Mouse (Mus musculus): ENCODE measurements around the gene Bcas3. TPM values are rescaled to one million over a fixed set of nuclear protein-coding genes. Genes with fewer than 3 reads are reported as not detected.
A peak's percentile ranks its signal among the peaks of the same experiment; 100 is the strongest.

The Bcas3 gene
- polyA plus RNA-seq, 1 experiment from 2014 or later: 28.5 TPM

DNA sequence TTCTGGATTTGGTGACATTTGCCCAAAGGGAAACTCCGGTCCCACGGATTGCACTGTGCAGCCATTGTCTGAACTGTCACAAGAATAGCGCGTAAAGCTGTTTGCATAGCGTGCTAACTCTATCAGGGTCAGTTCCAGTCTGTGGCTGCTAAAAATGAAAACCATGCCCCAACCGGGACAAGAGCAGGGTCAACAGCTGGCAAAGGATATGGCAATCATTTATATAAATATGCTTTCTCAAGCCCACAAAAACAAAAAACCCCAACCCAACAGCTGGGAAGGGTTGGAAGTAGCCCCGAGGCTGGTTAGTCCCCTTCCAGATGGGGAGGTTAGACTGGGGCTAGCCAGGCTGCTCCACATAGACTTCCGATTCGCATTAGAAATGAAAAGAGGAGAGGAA is 314.8 kb downstream of the Bcas3 start:
- no peak for ATAC-seq
- Histone ChIP-seq H3K36me3 (no peaks in the 10 kb centered on the region), H3K4me1 (replicated peaks) (peaks cover 16% of the 10 kb centered on the region), H3K27ac (no peak overlapping the region; the same call in 1 of the 2 replicates), H3K9ac (replicated peaks) (no peak overlapping the region), H3K27me3 (0 out of 2 replicates have a peak, but pooled peaks cover 4% of the 10 kb centered on the region), H3K4me2 (replicated peaks) (0 out of 2 replicates have a peak overlapping the region, but pooled peaks have one; percentile 9), H3K4me3 (replicated peaks) (no peak overlapping the region), H3K9me3 (no peaks in the 10 kb centered on the region)
- 39% methylated on average over 9 of the region's 9 CpGs for WGBS

DNA sequence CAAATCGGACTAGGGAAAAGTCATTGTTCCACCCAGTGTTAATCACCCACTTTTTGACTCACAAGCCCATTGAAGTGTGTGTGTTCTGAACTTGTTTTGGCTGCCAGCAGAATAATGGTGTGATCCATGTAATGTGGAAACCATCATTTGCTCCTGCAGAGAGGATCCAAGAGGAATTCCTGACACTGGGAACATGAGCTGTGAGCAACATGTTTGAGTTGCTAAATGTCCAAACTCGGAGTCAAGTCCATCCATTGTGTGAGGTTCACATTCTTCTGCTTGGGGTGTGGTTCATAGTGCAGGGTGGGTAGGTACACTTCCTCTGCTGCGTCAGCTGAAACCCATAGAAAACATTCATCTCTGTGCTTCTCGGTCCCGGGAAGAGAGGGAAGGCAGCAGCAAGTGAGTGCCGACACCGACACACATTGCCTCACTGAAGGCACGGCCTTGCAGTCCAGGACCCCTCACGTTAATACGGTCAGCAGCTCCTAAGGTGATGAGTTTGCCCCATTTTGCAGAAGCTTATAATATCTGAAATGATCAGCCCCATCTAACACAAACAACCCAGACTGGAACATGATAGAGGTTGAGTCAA is 320.0 kb downstream of the Bcas3 start:
- ATAC-seq: no peak
- 85% methylated on average over 10 of the region's 10 CpGs for WGBS
- no peaks in the 10 kb centered on the region for H3K36me3 ChIP-seq
- H3K9me3 ChIP-seq: no peaks in the 10 kb centered on the region
- H3K4me3 ChIP-seq (replicated peaks): no peak overlapping the region
- H3K4me1 ChIP-seq (replicated peaks): peaks cover 18% of the 10 kb centered on the region
- no peak overlapping the region for H3K9ac ChIP-seq (replicated peaks)
- H3K27ac ChIP-seq: no peak overlapping the region
- no peak overlapping the region for H3K4me2 ChIP-seq (replicated peaks)
- 0 out of 2 replicates have a peak, but pooled peaks cover 4% of the 10 kb centered on the region for H3K27me3 ChIP-seq

DNA sequence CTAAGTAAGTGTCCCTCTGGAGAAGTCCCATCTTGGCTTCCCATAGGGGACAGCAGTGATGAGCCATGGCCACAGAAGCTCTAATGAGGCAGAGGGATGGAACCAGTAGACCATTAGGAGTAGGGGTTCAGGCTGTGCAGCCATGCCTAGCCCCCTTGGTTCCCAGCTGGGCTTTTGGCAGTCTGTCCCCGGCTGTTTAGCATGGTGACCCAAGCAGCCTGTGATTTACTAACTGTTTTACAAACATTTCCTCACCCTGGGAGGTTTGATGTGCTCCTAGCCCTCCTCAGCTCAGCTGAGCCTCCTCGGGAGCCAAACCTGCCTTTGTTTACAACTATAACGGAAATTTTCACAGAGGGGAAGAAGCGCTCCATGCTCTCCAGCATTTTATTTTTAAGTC is 322.3 kb downstream of the Bcas3 start:
- Histone ChIP-seq H3K4me1 (replicated peaks) (peaks cover 22% of the 10 kb centered on the region), H3K9me3 (no peaks in the 10 kb centered on the region), H3K27me3 (no peaks in the 10 kb centered on the region), H3K27ac (no peak overlapping the region), H3K36me3 (no peaks in the 10 kb centered on the region), H3K4me2 (replicated peaks) (no peak overlapping the region), H3K4me3 (replicated peaks) (no peak overlapping the region), H3K9ac (replicated peaks) (no peak overlapping the region)
- no peak for ATAC-seq
- 37% methylated on average over 4 of the region's 4 CpGs for WGBS

DNA sequence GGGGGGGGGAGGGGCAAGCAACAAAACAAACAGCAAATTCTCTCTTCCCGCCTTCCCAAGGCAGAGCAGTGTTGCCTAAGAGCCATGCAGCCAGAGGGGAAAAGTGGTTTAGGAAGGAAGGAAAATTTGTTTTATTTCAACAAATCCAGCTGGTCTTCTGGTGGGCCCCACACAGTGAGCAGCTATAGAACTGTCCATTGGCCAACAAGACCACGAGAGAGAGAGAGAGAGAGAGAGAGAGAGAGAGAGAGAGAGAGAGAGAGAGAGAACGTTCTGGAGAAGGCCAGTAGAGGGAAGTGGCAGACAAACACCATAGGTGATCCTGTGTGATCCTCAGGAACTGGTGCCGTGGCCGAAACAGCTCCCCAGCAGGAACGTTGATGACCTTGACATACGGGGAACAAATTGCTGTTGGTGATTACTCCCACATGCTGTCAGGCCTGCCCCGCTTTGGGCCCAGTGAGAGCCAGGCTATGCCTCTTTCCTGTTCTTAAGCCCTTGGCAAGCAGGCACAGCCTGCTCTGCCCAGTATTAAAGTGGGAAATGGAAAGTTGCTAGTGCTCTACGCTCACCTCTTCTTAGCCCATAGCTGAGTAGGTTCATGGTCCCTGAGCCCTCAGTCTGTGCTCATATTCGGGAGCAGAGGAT is 323.5 kb downstream of the Bcas3 start:
- no peak overlapping the region for H3K27ac ChIP-seq
- no peak overlapping the region for H3K9ac ChIP-seq (replicated peaks)
- 75% methylated on average over 10 of the region's 10 CpGs for whole genome bisulfite sequencing

DNA sequence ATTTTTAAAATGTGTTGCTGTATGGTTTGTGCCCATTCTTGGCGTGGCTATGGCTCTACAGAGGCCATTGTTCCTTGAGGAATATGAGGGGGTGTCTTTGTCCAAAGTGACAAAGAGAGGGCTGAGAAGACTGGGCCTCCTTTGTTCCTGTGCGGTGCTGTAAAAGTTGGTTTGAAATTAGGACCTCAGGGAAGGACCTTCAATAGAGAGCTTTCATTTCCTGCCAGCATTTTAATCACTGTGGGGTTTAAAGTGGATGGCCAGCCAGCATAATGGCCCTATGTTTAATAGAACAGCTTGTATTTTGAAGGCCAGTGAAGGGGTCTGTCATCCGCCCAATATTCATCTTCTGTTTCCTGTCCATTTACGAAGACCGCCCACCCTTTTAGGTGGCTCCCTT is 325.7 kb downstream of the Bcas3 start:
- Histone ChIP-seq H3K4me1 (replicated peaks) (peaks cover 22% of the 10 kb centered on the region), H3K4me3 (replicated peaks) (no peak overlapping the region), H3K27ac (peak overlapping the region; percentile 39; the same call in 1 of the 2 replicates), H3K27me3 (no peaks in the 10 kb centered on the region), H3K9ac (replicated peaks) (no peak overlapping the region), H3K9me3 (no peaks in the 10 kb centered on the region), H3K36me3 (no peaks in the 10 kb centered on the region), H3K4me2 (replicated peaks) (no peak overlapping the region)
- WGBS: 34% methylated on average over 5 of the region's 5 CpGs
- ATAC-seq: peak; percentile 65; the same call in 1 of the 2 replicates

More for the DNA sequence above, 323.5 kb downstream of the Bcas3 start:
- H3K4me2 ChIP-seq (replicated peaks): no peak overlapping the region
- no peaks in the 10 kb centered on the region for H3K36me3 ChIP-seq
- peaks cover 22% of the 10 kb centered on the region for H3K4me1 ChIP-seq (replicated peaks)
- ATAC-seq: no peak
- no peak overlapping the region for H3K4me3 ChIP-seq (replicated peaks)
- no peaks in the 10 kb centered on the region for H3K27me3 ChIP-seq
- no peaks in the 10 kb centered on the region for H3K9me3 ChIP-seq

DNA sequence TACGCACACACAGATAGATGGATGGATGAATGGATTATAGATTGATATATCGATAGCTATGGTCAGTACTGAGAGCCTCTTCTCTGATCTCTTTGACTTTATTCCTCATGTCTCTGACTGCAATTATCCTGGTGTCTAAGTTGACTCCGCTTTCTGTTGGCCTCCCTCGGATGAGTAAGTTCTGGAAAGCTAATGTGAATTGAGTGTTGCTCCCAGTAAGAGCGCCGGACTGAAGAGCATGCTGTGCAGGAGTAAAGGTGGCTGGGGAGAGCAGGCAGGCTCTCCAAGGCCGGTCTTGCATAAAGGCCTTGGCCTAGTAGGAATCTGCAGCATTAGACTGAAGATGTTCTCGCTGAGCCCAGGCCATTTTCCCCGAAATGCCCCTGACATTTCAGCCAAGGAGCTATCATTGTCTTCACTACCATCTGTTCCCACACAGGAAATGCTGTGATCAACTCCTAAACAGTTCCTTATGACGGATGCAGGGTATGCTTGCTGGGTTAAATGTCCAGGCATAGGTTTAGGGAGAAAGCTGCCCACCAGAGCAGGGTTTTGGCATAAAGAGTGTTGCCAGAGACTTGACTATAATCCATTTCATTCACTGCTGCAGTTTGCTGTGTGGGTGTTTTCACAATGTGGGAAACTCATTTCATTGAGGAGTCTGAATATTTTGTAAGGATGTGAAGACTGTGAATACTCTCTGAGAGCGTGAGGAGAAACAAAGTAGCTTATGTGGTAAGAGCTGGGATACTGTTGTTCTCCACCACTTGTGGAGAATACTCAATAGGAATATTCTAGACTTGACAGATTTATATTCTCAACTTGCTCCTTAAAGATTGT is 328.8 kb downstream of the Bcas3 start:
- Histone ChIP-seq H3K9ac (replicated peaks) (no peak overlapping the region), H3K9me3 (no peaks in the 10 kb centered on the region), H3K4me1 (replicated peaks) (peaks cover 16% of the 10 kb centered on the region), H3K36me3 (no peaks in the 10 kb centered on the region), H3K4me2 (replicated peaks) (no peak overlapping the region), H3K4me3 (replicated peaks) (no peak overlapping the region), H3K27ac (no peak overlapping the region), H3K27me3 (no peaks in the 10 kb centered on the region)
- 88% methylated on average over 11 of the region's 11 CpGs for WGBS
- no peak for ATAC-seq

DNA sequence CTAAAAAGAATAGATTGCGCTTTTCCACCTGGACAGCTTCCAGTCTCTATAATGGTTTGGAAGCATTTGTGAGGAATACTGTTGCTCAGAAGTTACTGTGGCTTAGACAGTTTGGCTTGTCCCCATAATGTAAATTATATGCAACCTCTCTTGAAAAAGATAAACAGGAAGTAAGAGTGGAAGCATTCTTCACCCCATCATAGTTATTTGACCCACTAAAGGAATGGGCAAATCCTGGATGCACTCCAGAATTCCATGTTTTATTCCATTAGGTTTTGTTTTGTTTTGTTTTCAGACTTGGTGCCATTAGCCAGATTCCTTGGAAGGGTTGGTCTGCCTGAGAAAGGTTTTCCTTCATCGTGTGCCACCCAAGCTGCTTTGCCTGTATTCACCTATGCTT is 332.0 kb downstream of the Bcas3 start:
- H3K4me1 ChIP-seq (replicated peaks): 0 out of 2 replicates have a peak, but pooled peaks cover 3% of the 10 kb centered on the region

DNA sequence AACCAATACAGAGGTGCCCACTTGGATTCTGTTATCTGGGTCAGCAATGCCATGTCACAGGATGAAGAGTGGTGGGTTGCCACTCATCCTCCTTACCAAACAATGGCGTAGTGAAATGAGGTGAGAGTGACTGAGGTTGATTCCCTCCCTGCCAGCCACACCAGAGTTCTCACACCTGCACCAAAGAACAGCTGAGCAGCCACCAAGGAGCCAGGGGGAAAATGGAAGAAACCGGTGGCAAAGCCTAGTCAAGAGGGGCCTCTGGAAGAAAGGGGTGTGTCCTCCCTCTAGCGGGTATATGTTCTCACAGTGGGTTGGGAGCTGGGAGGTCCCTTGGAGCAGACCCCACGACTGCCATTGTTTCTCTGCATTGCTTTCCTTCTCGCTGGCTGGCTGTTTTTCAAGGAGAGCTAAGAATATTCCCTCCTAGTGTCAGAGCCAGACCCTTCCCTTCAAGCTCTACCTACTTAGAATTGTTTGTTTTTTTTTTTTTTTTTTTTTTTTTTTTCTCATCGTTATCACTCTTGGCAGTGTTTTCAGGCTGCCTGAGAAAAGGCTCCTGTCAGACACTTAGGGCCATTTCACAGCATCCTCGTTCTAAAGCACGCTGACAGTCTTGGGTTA is 335.0 kb downstream of the Bcas3 start:
- Histone ChIP-seq H3K36me3 (no peaks in the 10 kb centered on the region), H3K4me1 (replicated peaks) (0 out of 2 replicates have a peak, but pooled peaks cover 3% of the 10 kb centered on the region), H3K9ac (replicated peaks) (no peak overlapping the region), H3K27ac (no peak overlapping the region), H3K9me3 (no peaks in the 10 kb centered on the region), H3K4me2 (replicated peaks) (no peak overlapping the region), H3K4me3 (replicated peaks) (no peak overlapping the region), H3K27me3 (peaks cover 5% of the 10 kb centered on the region)
- no peak for ATAC-seq
- WGBS: 42% methylated on average over 8 of the region's 8 CpGs

More for the DNA sequence above, 332.0 kb downstream of the Bcas3 start:
- peaks cover 5% of the 10 kb centered on the region for H3K27me3 ChIP-seq
- H3K4me3 ChIP-seq (replicated peaks): no peak overlapping the region
- H3K27ac ChIP-seq: no peak overlapping the region
- H3K9ac ChIP-seq (replicated peaks): no peak overlapping the region
- ATAC-seq: no peak
- no peak overlapping the region for H3K4me2 ChIP-seq (replicated peaks)
- 91% methylated on average over 2 of the region's 2 CpGs for WGBS
- no peaks in the 10 kb centered on the region for H3K9me3 ChIP-seq
- no peaks in the 10 kb centered on the region for H3K36me3 ChIP-seq

DNA sequence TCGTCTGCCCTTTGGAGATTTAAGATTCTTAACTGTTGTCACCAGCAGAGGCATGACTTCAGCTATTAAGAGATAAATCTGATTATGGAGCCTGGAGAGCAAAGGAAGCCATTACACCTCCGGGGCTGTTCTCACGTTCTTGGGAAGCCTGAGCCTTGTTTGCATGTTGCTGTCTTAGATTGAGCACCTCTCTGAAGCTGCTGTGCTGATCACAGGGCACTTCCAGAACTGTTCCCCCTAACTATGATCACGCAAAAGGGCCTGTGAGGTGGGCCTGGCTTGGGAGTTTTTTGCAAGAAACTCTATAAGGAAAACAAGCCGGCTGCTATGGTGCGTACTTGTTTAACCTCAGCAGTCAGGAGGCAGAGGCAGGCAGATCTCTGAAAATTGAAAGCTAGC is 335.5 kb downstream of the Bcas3 start:
- Histone ChIP-seq H3K4me3 (replicated peaks) (no peak overlapping the region), H3K27me3 (peaks cover 5% of the 10 kb centered on the region), H3K27ac (no peak overlapping the region), H3K4me1 (replicated peaks) (0 out of 2 replicates have a peak, but pooled peaks cover 3% of the 10 kb centered on the region), H3K36me3 (no peaks in the 10 kb centered on the region), H3K9ac (replicated peaks) (no peak overlapping the region), H3K4me2 (replicated peaks) (no peak overlapping the region), H3K9me3 (no peaks in the 10 kb centered on the region)
- no peak for ATAC-seq
- 76% methylated on average over 6 of the region's 6 CpGs for WGBS

DNA sequence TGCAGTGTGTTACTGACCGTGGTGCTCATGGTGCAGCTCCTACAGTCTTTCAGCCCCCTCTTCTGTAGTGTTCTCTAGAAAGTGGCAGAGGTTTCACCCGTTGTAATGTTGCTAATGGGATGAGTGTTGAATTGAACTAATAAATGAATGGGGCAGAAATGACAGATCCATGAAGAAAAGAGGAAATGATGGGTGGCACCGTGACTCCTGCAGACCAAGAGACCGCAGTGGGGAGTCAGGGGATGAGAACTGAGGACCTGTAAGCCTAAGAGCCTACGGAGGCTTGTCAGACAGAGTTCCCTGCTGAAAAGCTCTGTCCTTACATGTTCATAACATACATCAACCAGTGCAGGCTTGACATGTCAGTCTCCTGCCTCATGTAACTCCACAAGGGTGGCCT is 336.3 kb downstream of the Bcas3 start:
- Histone ChIP-seq H3K4me3 (replicated peaks) (no peak overlapping the region), H3K4me2 (replicated peaks) (no peak overlapping the region), H3K9me3 (no peaks in the 10 kb centered on the region), H3K27me3 (peaks cover 5% of the 10 kb centered on the region), H3K27ac (no peak overlapping the region), H3K36me3 (no peaks in the 10 kb centered on the region), H3K9ac (replicated peaks) (no peak overlapping the region), H3K4me1 (replicated peaks) (0 out of 2 replicates have a peak, but pooled peaks cover 3% of the 10 kb centered on the region)
- no peak for ATAC-seq
- 93% methylated on average over 5 of the region's 5 CpGs for WGBS

DNA sequence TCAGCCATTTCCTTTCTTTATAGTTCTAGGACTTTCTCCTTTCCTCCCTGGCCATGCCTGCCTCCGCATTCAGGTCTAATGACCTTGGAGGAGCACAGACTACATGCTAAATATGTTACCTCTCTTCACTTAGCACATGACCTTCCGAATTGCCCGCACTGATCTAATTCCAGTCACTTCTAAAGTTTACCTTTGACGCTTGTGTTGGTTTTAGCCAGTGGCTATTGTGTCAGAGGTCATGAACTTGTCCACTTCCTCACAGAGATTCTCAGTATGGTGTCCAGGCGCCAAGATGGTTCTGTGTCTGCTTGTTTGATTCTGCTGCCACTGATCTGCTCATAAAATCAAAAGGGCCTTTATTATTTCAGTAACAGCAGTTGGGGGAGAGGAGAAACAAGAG is 338.3 kb downstream of the Bcas3 start:
- Histone ChIP-seq H3K9me3 (no peaks in the 10 kb centered on the region), H3K4me1 (replicated peaks) (0 out of 2 replicates have a peak, but pooled peaks cover 3% of the 10 kb centered on the region), H3K27ac (no peak overlapping the region), H3K36me3 (no peaks in the 10 kb centered on the region), H3K27me3 (peaks cover 7% of the 10 kb centered on the region), H3K4me2 (replicated peaks) (no peak overlapping the region), H3K4me3 (replicated peaks) (no peak overlapping the region), H3K9ac (replicated peaks) (no peak overlapping the region)
- ATAC-seq: no peak
- 61% methylated on average over 5 of the region's 5 CpGs for WGBS

Data from midbrain, embryonic 13.5 days (tissue).